Mouse (Mus musculus) testis, adult 2 months (tissue): Measurements from ENCODE around the gene Vwa7.

Experiments used
- CTCF ChIP-seq: fragments of 200-500 bp; IDR thresholded peaks from 2 replicates; pipeline ENCODE4 v1.5.1; 2012; ENCODE audit warnings: low read depth, mild to moderate bottlenecking, inconsistent platforms, low read length, moderate library complexity; ENCODE audit not compliant: control insufficient read depth, insufficient read depth, insufficient replicate concordance
- POLR2A ChIP-seq: fragments of 200-500 bp; IDR thresholded peaks from 2 replicates; pipeline ENCODE4 v1.6.1; 2012; ENCODE audit warnings: low read depth, mild to moderate bottlenecking, inconsistent platforms, low read length, moderate library complexity; ENCODE audit not compliant: control insufficient read depth

GRCm38 (mm10) chr17:34997142-34997483 lies 19.3 kb upstream of the Vwa7 start:
- TF ChIP-seq CTCF (no peak), POLR2A (no peak)
